In genomic region chr6:29066389-29066790, GRCm38 (mm10) we compare ENCODE assay signal across 16 mouse cellular contexts. TPM values are rescaled to one million over a fixed set of nuclear protein-coding genes. Genes with fewer than 3 reads are reported as not detected.
DNase-seq lines count a peak whose midpoint lies in the region; ATAC-seq lines count a peak whose summit lies in the region.
"Had no signal": no experiment of that assay in that cellular context is flagged by ENCODE, and none has a peak within 500 bp of the region (broad histone marks: within the 10 kb centered on the region; RNA-seq: fewer than 3 reads in every experiment).

No protein-coding gene starts in this region.

- WGBS in neural tube, embryonic 15.5 days = 12% methylated on average over 8 of the region's 8 CpGs

- peak; percentile 57 for ATAC-seq in neural tube, embryonic 15.5 days (ENCODE audit: low FRiP score)
- no peak for ATAC-seq in inflammation-experienced regulatory T-cells, adult 6 months

- H3K4me2 ChIP-seq in neural tube, embryonic 15.5 days = no peak overlapping the region
- H3K4me2 ChIP-seq: forebrain, embryonic 12.5 days; lung, embryonic 15.5 days; midbrain, embryonic 12.5 days had no signal

- peaks cover 11% of the 10 kb centered on the region for H3K4me1 ChIP-seq in neural tube, embryonic 15.5 days
- H3K4me1 ChIP-seq: lung, embryonic 15.5 days; midbrain, embryonic 12.5 days had no signal

- H3K9ac ChIP-seq in neural tube, embryonic 15.5 days (replicated peaks) = no peak overlapping the region
- H3K9ac ChIP-seq: forebrain, embryonic 12.5 days; lung, embryonic 15.5 days; midbrain, embryonic 12.5 days had no signal

- H3K4me3 ChIP-seq in neural tube, embryonic 15.5 days (replicated peaks) = no peak overlapping the region
- H3K4me3 ChIP-seq: forebrain, embryonic 12.5 days; lung, embryonic 15.5 days; midbrain, embryonic 12.5 days had no signal

- no peaks in the 10 kb centered on the region for H3K27me3 ChIP-seq in neural tube, embryonic 15.5 days (replicated peaks)
- H3K27me3 ChIP-seq: forebrain, embryonic 12.5 days; lung, embryonic 15.5 days; midbrain, embryonic 12.5 days had no signal

- H3K27ac ChIP-seq in neural tube, embryonic 15.5 days (replicated peaks) = peak overlapping the region; percentile 64; the same call in 1 of the 2 replicates
- H3K27ac ChIP-seq: forebrain, embryonic 12.5 days; lung, embryonic 15.5 days; midbrain, embryonic 12.5 days had no signal

- intact Hi-C loops in heart, postnatal 10 days (cut with DNase I) = no loop called here

- DNase-seq in ovary, adult 18-20 months (ENCODE audit: low spot score) = peak; percentile 8
- DNase-seq in ovary, postnatal 36 days (ENCODE audit: low spot score) = no peak
- peak; percentile 52 for DNase-seq in hindlimb bud, embryonic 11.5 days (ENCODE audit: extremely low spot score, low read depth, low spot score)
- peak; percentile 17 to 32 for DNase-seq in kidney, postnatal 4 days
- DNase-seq in heart, postnatal 10 days = no peak
- DNase-seq: adrenal gland, postnatal 10 days; left cerebral cortex, postnatal 4 days; thymus, postnatal 4 days had no signal

- no peaks in the 10 kb centered on the region for H3K9me3 ChIP-seq in neural tube, embryonic 15.5 days (replicated peaks)
- H3K9me3 ChIP-seq: forebrain, embryonic 12.5 days; lung, embryonic 15.5 days; midbrain, embryonic 12.5 days had no signal

- no peaks in the 10 kb centered on the region for H3K36me3 ChIP-seq in neural tube, embryonic 15.5 days
- H3K36me3 ChIP-seq: forebrain, embryonic 12.5 days; lung, embryonic 15.5 days; midbrain, embryonic 12.5 days had no signal

RNA-seq across cellular contexts. Expression of gene Lep, which starts 6.4 kb away (rescaled TPM):
- not detected in 2 replicates for polyA plus RNA-seq in neural tube, embryonic 15.5 days (2015; fragmentation: Nextera tagmentation; extraction: Ambion mirVana)
- under 1 TPM; 0.29 to 0.60 TPM for total RNA-seq in heart, postnatal 10 days (2021)
- not detected for polyA plus RNA-seq in inflammation-experienced regulatory T-cells, adult 6 months (2017; shearing (Covaris generic))
- total RNA-seq: hematopoietic stem cell, adult 5-6 weeks; layer of hippocampus, adult 18-20 months; left cerebral cortex, postnatal 4 days; neutrophil, adult 5-6 weeks had no signal
- polyA plus RNA-seq: forebrain, embryonic 12.5 days; lung, embryonic 15.5 days; midbrain, embryonic 12.5 days had no signal

Comparison
In these comparisons a context has a peak if more than half of its experiments do, and no peak if none do; other contexts are left out.
1. DNase-seq: peak in ovary, adult 18-20 months (single experiment), hindlimb bud, embryonic 11.5 days (single experiment) and kidney, postnatal 4 days (2 of 2); none in ovary, postnatal 36 days (single experiment) and heart, postnatal 10 days (0 of 2).